Mouse (Mus musculus) cerebellum, adult 11 months (tissue): ENCODE results near the gene Zp3.

Experiments
- DNase-seq: peaks from one replicate; pipeline ENCODE4 v3.0.0; 2022

Gene Zp3

GRCm38 (mm10) chr5:136014877-136015276 is 35.0 kb downstream of the Zp3 start:
- DNase-seq, result no peak

- DNase-seq, result no peak
Observed at GRCm38 (mm10) chr5:136015586-136015985, 35.7 kb downstream of the Zp3 start.

- DNase-seq, result no peak
Observed at GRCm38 (mm10) chr5:136016014-136016876, 36.3 kb downstream of the Zp3 start.

- no peak for DNase-seq
Observed at GRCm38 (mm10) chr5:136017262-136017661, 37.4 kb downstream of the Zp3 start.

- DNase-seq, result no peak
Observed at GRCm38 (mm10) chr5:136018726-136019125, 38.8 kb downstream of the Zp3 start.

- DNase-seq, result no peak
Observed at GRCm38 (mm10) chr5:136019907-136020306, 40.0 kb downstream of the Zp3 start.

GRCm38 (mm10) chr5:136025712-136026111 is 45.8 kb downstream of the Zp3 start:
- peak; percentile 28 for DNase-seq

GRCm38 (mm10) chr5:136026859-136027258 is 47.0 kb downstream of the Zp3 start:
- no peak for DNase-seq

- no peak for DNase-seq
Observed at GRCm38 (mm10) chr5:136027612-136028311, 47.9 kb downstream of the Zp3 start.

- no peak for DNase-seq
Observed at GRCm38 (mm10) chr5:136034868-136035267, 55.0 kb downstream of the Zp3 start.

GRCm38 (mm10) chr5:136035285-136035684 is 55.4 kb downstream of the Zp3 start:
- no peak for DNase-seq

GRCm38 (mm10) chr5:136036667-136037066 is 56.8 kb downstream of the Zp3 start:
- DNase-seq, result no peak
